ENCODE assay signal across 8 mouse cellular contexts in the genomic region with DNA sequence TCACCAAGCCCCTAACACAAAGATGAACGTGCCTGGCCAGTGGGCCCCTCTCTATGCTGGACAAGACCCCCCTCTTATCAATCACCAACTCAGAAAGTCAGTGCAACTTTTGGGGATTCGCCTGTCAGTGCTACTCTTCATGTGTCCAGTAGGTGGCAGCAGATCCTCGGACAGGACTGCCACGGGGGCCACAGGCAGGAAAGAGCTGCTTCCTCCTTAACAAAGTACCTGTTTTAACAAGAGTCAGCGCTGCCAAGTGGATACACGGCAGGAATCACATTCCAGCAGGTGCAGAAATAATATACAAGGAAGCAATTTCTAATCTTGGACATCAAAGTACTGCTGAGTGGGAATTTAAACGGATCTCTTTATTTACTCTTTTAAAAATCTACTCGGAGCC.
A peak's percentile ranks its signal among the peaks of the same experiment; 100 is the strongest.
DNase-seq lines count a peak whose midpoint lies in the region; ATAC-seq and TF ChIP-seq lines count a peak whose summit lies in the region.

No protein-coding gene starts in this region.

- TF ChIP-seq EP300 in liver, embryonic 14.5 days (IDR thresholded peaks at IDR 0.05; ENCODE audit: low read depth) = no peak

- H3K9me3 ChIP-seq in liver, embryonic 14.5 days (ENCODE audit: control insufficient read depth, low read length) = no peaks in the 10 kb centered on the region
- H3K9me3 ChIP-seq in neural tube, embryonic 14.5 days (ENCODE audit: control insufficient read depth, low read length) = no peaks in the 10 kb centered on the region

- no peak overlapping the region for H3K27ac ChIP-seq in liver, embryonic 14.5 days
- H3K27ac ChIP-seq in neural tube, embryonic 14.5 days (ENCODE audit: low read depth, low read length) = no peak overlapping the region

- TF ChIP-seq CTCF in liver, embryonic 14.5 days (IDR thresholded peaks at IDR 0.05; ENCODE audit: low read depth) = peak; percentile 95

- no peaks in the 10 kb centered on the region for H3K27me3 ChIP-seq in liver, embryonic 14.5 days (ENCODE audit: control insufficient read depth, insufficient read depth, low read length)
- H3K27me3 ChIP-seq in neural tube, embryonic 14.5 days (ENCODE audit: control insufficient read depth, insufficient read depth, low read length) = no peaks in the 10 kb centered on the region

- H3K4me2 ChIP-seq in liver, embryonic 14.5 days (ENCODE audit: low read depth) = no peak overlapping the region
- H3K4me2 ChIP-seq in neural tube, embryonic 14.5 days (ENCODE audit: low read depth, low read length) = no peak overlapping the region

- H3K9ac ChIP-seq in liver, embryonic 14.5 days (replicated peaks) = no peak overlapping the region
- H3K9ac ChIP-seq in neural tube, embryonic 14.5 days (replicated peaks; ENCODE audit: low read depth, low read length) = no peak overlapping the region

- H3K36me3 ChIP-seq in liver, embryonic 14.5 days (replicated peaks; ENCODE audit: control insufficient read depth, insufficient read depth, low read depth) = no peaks in the 10 kb centered on the region
- no peaks in the 10 kb centered on the region for H3K36me3 ChIP-seq in neural tube, embryonic 14.5 days (ENCODE audit: control insufficient read depth, insufficient read depth, low read length)

- H3K4me1 ChIP-seq in liver, embryonic 14.5 days (replicated peaks; ENCODE audit: control insufficient read depth in 2 of 2, insufficient read depth in 2 of 2, low read length in 1 of 2) = no peaks in the 10 kb centered on the region
- H3K4me1 ChIP-seq in neural tube, embryonic 14.5 days (ENCODE audit: control insufficient read depth, insufficient read depth, low read length) = no peaks in the 10 kb centered on the region

- no peak for ATAC-seq in liver, embryonic 14.5 days (ENCODE audit: insufficient read depth)
- peak; percentile 61; the same call in 1 of the 2 replicates for ATAC-seq in neural tube, embryonic 14.5 days (ENCODE audit: low read depth)

- peak; percentile 38 to 50 for DNase-seq in urinary bladder, adult 18-20 months (ENCODE audit: low spot score in 2 of 2)
- no peak for DNase-seq in urinary bladder, postnatal 10 days (ENCODE audit: low spot score)
- DNase-seq in cerebellum, adult 11-12 months = peak; percentile 17
- DNase-seq in forelimb bud, embryonic 11.5 days (ENCODE audit: low read depth, low spot score) = peak; percentile 74
- DNase-seq in kidney, adult 8-10 months = peak; percentile 24 to 47
- DNase-seq in liver, embryonic 14.5 days (ENCODE audit: low read depth in 3 of 3, low spot score in 3 of 3) = peak in 2 of 3 experiments; percentile 17 to 26
- peak; percentile 70 for DNase-seq in testis, postnatal 10 days (ENCODE audit: low spot score)

- WGBS in liver, embryonic 14.5 days (ENCODE audit: insufficient replicate concordance) = 13% methylated on average over 8 of the region's 8 CpGs
- 15% methylated on average over 8 of the region's 8 CpGs for WGBS in neural tube, embryonic 14.5 days

- H3K4me3 ChIP-seq in liver, embryonic 14.5 days (ENCODE audit: insufficient read depth in 1 of 2, low read depth in 2 of 2, low read length in 2 of 2) = no peak overlapping the region
- H3K4me3 ChIP-seq in neural tube, embryonic 14.5 days (ENCODE audit: low read depth, low read length) = no peak overlapping the region
